ENCODE assay signal across 8 mouse cellular contexts in genomic region chr7:45708221-45708761, GRCm38 (mm10). TPM values are rescaled to one million over a fixed set of nuclear protein-coding genes. Genes with fewer than 3 reads are reported as not detected.
DNase-seq lines count a peak whose midpoint lies in the region; TF ChIP-seq lines count a peak whose summit lies in the region.
"Had no signal": no experiment of that assay in that cellular context is flagged by ENCODE, and none has a peak within 500 bp of the region (broad histone marks: within the 10 kb centered on the region; RNA-seq: fewer than 3 reads in every experiment).

No protein-coding gene starts in this region.

- H3K9me3 ChIP-seq in megakaryocyte, embryonic 14.5 days, result no peaks in the 10 kb centered on the region

- peaks cover 11% of the 10 kb centered on the region for H3K4me1 ChIP-seq in bone marrow, adult 2 months (ENCODE audit: control insufficient read depth, insufficient read depth, low read length)
- peaks cover 92% of the 10 kb centered on the region for H3K4me1 ChIP-seq in megakaryocyte, embryonic 14.5 days

- peak overlapping the region; percentile 6 for H3K4me3 ChIP-seq in bone marrow, adult 2 months (replicated peaks; ENCODE audit: control insufficient read depth, low read depth, low read length)
- peak overlapping the region; percentile 94 for H3K4me3 ChIP-seq in megakaryocyte, embryonic 14.5 days (replicated peaks)

- DNase-seq in ES-CJ7 (ENCODE audit: low read depth, low spot score), result peak; percentile 61
- DNase-seq in gastrocnemius, postnatal 25 days, result peak; percentile 74
- peak; percentile 92 for DNase-seq in kidney, adult 11 months
- DNase-seq in left cerebral cortex, adult 9 months (ENCODE audit: low spot score in 2 of 2), result no peak
- no peak for DNase-seq in thymus, adult 18-20 months

- TF ChIP-seq POLR2A in bone marrow, adult 2 months (IDR thresholded peaks at IDR 0.05; ENCODE audit: borderline replicate concordance, control insufficient read depth, low read depth, low read length), result no peak

- WGBS in bone marrow, adult 2 months, result 33% methylated on average over 13 of the region's 13 CpGs

- TF ChIP-seq CTCF in bone marrow, adult 2 months (IDR thresholded peaks at IDR 0.05; ENCODE audit: control insufficient read depth, insufficient read depth, low read length), result no peak

- H3K36me3 ChIP-seq in megakaryocyte, embryonic 14.5 days (replicated peaks; ENCODE audit: low read length), result peaks cover 52% of the 10 kb centered on the region

- no peaks in the 10 kb centered on the region for H3K27me3 ChIP-seq in megakaryocyte, embryonic 14.5 days (replicated peaks)

- H3K27ac ChIP-seq in bone marrow, adult 2 months (ENCODE audit: control insufficient read depth, insufficient read depth, low read depth, low read length, poor library complexity), result peak overlapping the region; percentile 77

RNA-seq across cellular contexts. Expression of gene Dbp, which starts 3.4 kb away (rescaled TPM):
- polyA plus RNA-seq in bone marrow, adult 2 months (2011; ENCODE audit: insufficient read depth, insufficient read length, low replicate concordance, missing spikeins), result 8.6 and 19.3 TPM in 2 replicates
- total RNA-seq in gastrocnemius, postnatal 25 days (2021), result 100 to 1,000 TPM in 1 of 2 experiments, 10 to 100 TPM in 1; 14.3 to 121 TPM
- 23.4 and 41.9 TPM in 2 replicates for polyA plus RNA-seq in megakaryocyte, embryonic 14.5 days (2012; ENCODE audit: insufficient read depth, low replicate concordance)

RNA-seq across cellular contexts. Expression of gene Rpl18, which starts 7.0 kb away (rescaled TPM):
- 845 and 916 TPM in 2 replicates for polyA plus RNA-seq in bone marrow, adult 2 months (2011; ENCODE audit: insufficient read depth, insufficient read length, low replicate concordance, missing spikeins)
- 100 to 1,000 TPM; 433 to 449 TPM for total RNA-seq in gastrocnemius, postnatal 25 days (2021)
- 10,199 and 14,647 TPM in 2 replicates for polyA plus RNA-seq in megakaryocyte, embryonic 14.5 days (2012; ENCODE audit: insufficient read depth, low replicate concordance)

RNA-seq across cellular contexts. Expression of gene Car11, which starts 8.6 kb away (rescaled TPM):
- polyA plus RNA-seq in bone marrow, adult 2 months (2011; ENCODE audit: insufficient read depth, insufficient read length, low replicate concordance, missing spikeins), result 4.4 TPM in 1 of 2 replicates, not detected in the other
- 10 to 100 TPM in 1 of 2 experiments, 1 to 10 TPM in 1; 4.9 to 11.2 TPM for total RNA-seq in gastrocnemius, postnatal 25 days (2021)
- polyA plus RNA-seq in megakaryocyte, embryonic 14.5 days (2012; ENCODE audit: insufficient read depth, low replicate concordance), result 1.1 and 3.5 TPM in 2 replicates
- polyA plus RNA-seq: erythroblast, embryonic 14.5 days had no signal

RNA-seq across cellular contexts. Expression of gene Sphk2, which starts 9.5 kb away (rescaled TPM):
- 12.9 and 24.4 TPM in 2 replicates for polyA plus RNA-seq in bone marrow, adult 2 months (2011; ENCODE audit: insufficient read depth, insufficient read length, low replicate concordance, missing spikeins)
- 10 to 100 TPM in 1 of 2 experiments, 1 to 10 TPM in 1; 8.5 to 12.7 TPM for total RNA-seq in gastrocnemius, postnatal 25 days (2021)
- polyA plus RNA-seq in megakaryocyte, embryonic 14.5 days (2012; ENCODE audit: insufficient read depth, low replicate concordance), result 242 and 413 TPM in 2 replicates

RNA-seq across cellular contexts. Expression of gene Fam83e, which starts 12.7 kb away (rescaled TPM):
- 1.1 TPM in 1 of 2 replicates, not detected in the other for polyA plus RNA-seq in bone marrow, adult 2 months (2011; ENCODE audit: insufficient read depth, insufficient read length, low replicate concordance, missing spikeins)
- under 1 TPM; 0.13 to 0.29 TPM for total RNA-seq in gastrocnemius, postnatal 25 days (2021)
- polyA plus RNA-seq in megakaryocyte, embryonic 14.5 days (2012; ENCODE audit: insufficient read depth, low replicate concordance), result not detected in 2 replicates

Comparison
In these comparisons a context has a peak if more than half of its experiments do, and no peak if none do; other contexts are left out.
1. DNase-seq: peak in ES-CJ7 (single experiment), gastrocnemius, postnatal 25 days (single experiment) and kidney, adult 11 months (single experiment); none in left cerebral cortex, adult 9 months (0 of 2) and thymus, adult 18-20 months (0 of 2).
2. RNA of gene Rpl18, which starts 7.0 kb away (polyA plus RNA-seq): 10,199 to 14,647 TPM in megakaryocyte, embryonic 14.5 days; 845 to 916 TPM in bone marrow, adult 2 months; every median in the first group is over 10 times any median in the second.